Mouse (Mus musculus) MEL (cell line): ENCODE measurements around the gene Mnd1. TPM values are rescaled to one million over a fixed set of nuclear protein-coding genes. Genes with fewer than 3 reads are reported as not detected.

Source experiments
- DNase-seq: peaks from one replicate; pipeline ENCODE4 v3.0.0; 2011; ENCODE audit warnings: low read depth, low spot score
- H3K27ac ChIP-seq: 2 replicates; pipeline ENCODE4 v1.5.1; 2012; ENCODE audit warnings: low read depth, mild to moderate bottlenecking, control low read depth, low read length, moderate library complexity; ENCODE audit not compliant: control insufficient read depth
- H3K27me3 ChIP-seq, 2 experiments: fragments of 150-350 bp in 1 of 2; sonication (generic) in 1 of 2; 2 replicates each; pipeline ENCODE4 v1.6.1; 2012; ENCODE audit warnings: low read length in 2 of 2, mild to moderate bottlenecking in 2 of 2, improper control_type of control experiment in 1 of 2, moderate library complexity in 1 of 2; ENCODE audit not compliant: insufficient read depth in 2 of 2, control insufficient read depth in 1 of 2
- H3K36me3 ChIP-seq, 2 experiments: 2 replicates each; pipeline ENCODE4 v1.6.1; 2012 to 2014; ENCODE audit warnings: low read length in 2 of 2, improper control_type of control experiment in 1 of 2, inconsistent platforms in 1 of 2, mild to moderate bottlenecking in 1 of 2; ENCODE audit not compliant: insufficient read depth in 2 of 2, control insufficient read depth in 1 of 2
- H3K4me1 ChIP-seq, 2 experiments: fragments of 150-350 bp in 1 of 2; sonication (generic) in 1 of 2; 2 replicates each; pipeline ENCODE4 v1.6.1; 2012; ENCODE audit warnings: low read length in 2 of 2, improper control_type of control experiment in 1 of 2, mild to moderate bottlenecking in 1 of 2; ENCODE audit not compliant: insufficient read depth in 2 of 2, control insufficient read depth in 1 of 2
- H3K4me3 ChIP-seq, 2 experiments: fragments of 150-350 bp in 1 of 2; sonication (generic) in 1 of 2; 2 replicates each; pipeline ENCODE4 v1.5.1; 2012; ENCODE audit warnings: low read depth in 2 of 2, low read length in 2 of 2, mild to moderate bottlenecking in 2 of 2, moderate library complexity in 2 of 2, control low read depth in 1 of 2, improper control_type of control experiment in 1 of 2; ENCODE audit not compliant: control insufficient read depth in 1 of 2, insufficient read depth in 1 of 2
- H3K79me2 ChIP-seq: 2 replicates; pipeline ENCODE4 v1.6.1; 2012; ENCODE audit warnings: mild to moderate bottlenecking, low read length, moderate library complexity; ENCODE audit not compliant: control insufficient read depth, poor library complexity, insufficient read depth
- H3K9ac ChIP-seq: 2 replicates; pipeline ENCODE4 v1.6.1; 2012; ENCODE audit warnings: low read depth, mild to moderate bottlenecking, control low read depth, low read length, moderate library complexity; ENCODE audit not compliant: control insufficient read depth, poor library complexity, severe bottlenecking
- H3K9me3 ChIP-seq: fragments of 150-350 bp; sonication (generic); replicated peaks from 2 replicates; pipeline ENCODE4 v1.6.1; 2012; ENCODE audit warnings: mild to moderate bottlenecking, low read length, improper control_type of control experiment, moderate library complexity; ENCODE audit not compliant: insufficient read depth
- BHLHE40 ChIP-seq: IDR thresholded peaks from 2 replicates; pipeline ENCODE4 v1.6.1; 2012; ENCODE audit warnings: low read depth, mild to moderate bottlenecking, inconsistent platforms, low read length, improper control_type of control experiment, borderline replicate concordance
- CHD1 ChIP-seq: IDR thresholded peaks from 2 replicates; pipeline ENCODE4 v1.6.1; 2012; ENCODE audit warnings: low read depth, mild to moderate bottlenecking, inconsistent platforms, low read length, improper control_type of control experiment
- CTCF ChIP-seq, 3 experiments: IDR thresholded peaks in 2 of 3; conservative IDR thresholded peaks in 1 of 3; 2 replicates each; pipeline ENCODE4 v1.5.1; 2011 to 2012; ENCODE audit warnings: low read length in 3 of 3, low read depth in 2 of 3, mild to moderate bottlenecking in 2 of 3, improper control_type of control experiment in 1 of 3, inconsistent platforms in 1 of 3, mixed read lengths in 1 of 3, moderate library complexity in 1 of 3; ENCODE audit not compliant: control insufficient read depth in 1 of 3, insufficient read depth in 1 of 3, poor library complexity in 1 of 3, severe bottlenecking in 1 of 3
- E2F4 ChIP-seq: IDR thresholded peaks from 2 replicates; pipeline ENCODE4 v1.6.1; 2011; ENCODE audit warnings: low read depth, low read length, improper control_type of control experiment, borderline replicate concordance
- EP300 ChIP-seq, 2 experiments: IDR thresholded peaks; 2 replicates each; pipeline ENCODE4 v1.6.1; 2011; ENCODE audit warnings: improper control_type of control experiment in 2 of 2, low read length in 2 of 2, low read depth in 1 of 2, mild to moderate bottlenecking in 1 of 2
- ETS1 ChIP-seq: IDR thresholded peaks from 2 replicates; pipeline ENCODE4 v1.6.1; 2012; ENCODE audit warnings: low read depth, mild to moderate bottlenecking, inconsistent platforms, low read length, improper control_type of control experiment, moderate library complexity
- GABPA ChIP-seq: IDR thresholded peaks from 2 replicates; pipeline ENCODE4 v1.6.1; 2012; ENCODE audit warnings: low read depth, mild to moderate bottlenecking, inconsistent platforms, low read length, improper control_type of control experiment, moderate library complexity
- HCFC1 ChIP-seq: IDR thresholded peaks from 2 replicates; pipeline ENCODE4 v1.6.1; 2012; ENCODE audit warnings: low read depth, mild to moderate bottlenecking, inconsistent platforms, low read length, improper control_type of control experiment, moderate library complexity
- MAFK ChIP-seq: IDR thresholded peaks from 2 replicates; pipeline ENCODE4 v1.6.1; 2011; ENCODE audit warnings: low read depth, mild to moderate bottlenecking, low read length, improper control_type of control experiment, borderline replicate concordance
- MAX ChIP-seq: IDR thresholded peaks from 2 replicates; pipeline ENCODE4 v1.6.1; 2011; ENCODE audit warnings: low read length, improper control_type of control experiment
- MAZ ChIP-seq: IDR thresholded peaks from 2 replicates; pipeline ENCODE4 v1.6.1; 2012; ENCODE audit warnings: low read depth, mild to moderate bottlenecking, inconsistent platforms, low read length, improper control_type of control experiment
- MXI1 ChIP-seq: IDR thresholded peaks from 2 replicates; pipeline ENCODE4 v1.6.1; 2011; ENCODE audit warnings: mild to moderate bottlenecking, low read depth, low read length, improper control_type of control experiment
- MYB ChIP-seq: IDR thresholded peaks from 2 replicates; pipeline ENCODE4 v1.6.1; 2011; ENCODE audit warnings: mild to moderate bottlenecking, low read depth, low read length, improper control_type of control experiment
- MYC ChIP-seq: IDR thresholded peaks from 2 replicates; pipeline ENCODE4 v1.6.1; 2011; ENCODE audit warnings: low read depth, mild to moderate bottlenecking, low read length, improper control_type of control experiment, moderate library complexity
- POLR2A ChIP-seq, 2 experiments: IDR thresholded peaks; 2 replicates each; pipeline ENCODE4 v1.6.1; 2011 to 2012; ENCODE audit warnings: low read length in 2 of 2, mild to moderate bottlenecking in 2 of 2, control low read depth in 1 of 2, improper control_type of control experiment in 1 of 2, low read depth in 1 of 2, moderate library complexity in 1 of 2; ENCODE audit not compliant: control insufficient read depth in 1 of 2, insufficient read depth in 1 of 2, poor library complexity in 1 of 2
- POLR2AphosphoS2 ChIP-seq: IDR thresholded peaks from 2 replicates; pipeline ENCODE4 v1.6.1; 2011; ENCODE audit warnings: low read length, improper control_type of control experiment
- RAD21 ChIP-seq: IDR thresholded peaks from 2 replicates; pipeline ENCODE4 v1.6.1; 2011; ENCODE audit warnings: mild to moderate bottlenecking, low read depth, low read length, improper control_type of control experiment
- TAL1 ChIP-seq: IDR thresholded peaks from 2 replicates; pipeline ENCODE4 v1.6.1; 2012; ENCODE audit warnings: mild to moderate bottlenecking, inconsistent platforms, low read length, moderate library complexity, mixed read lengths
- TBP ChIP-seq: IDR thresholded peaks from 2 replicates; pipeline ENCODE4 v1.8.0; 2011; ENCODE audit warnings: low read depth, low read length, improper control_type of control experiment
- USF1 ChIP-seq: IDR thresholded peaks from 2 replicates; pipeline ENCODE4 v1.6.1; 2014; ENCODE audit warnings: low read depth, mild to moderate bottlenecking, inconsistent platforms, low read length, improper control_type of control experiment, moderate library complexity
- USF2 ChIP-seq, 2 experiments: IDR thresholded peaks; 2 replicates each; pipeline ENCODE4 v1.6.1; 2011 to 2012; ENCODE audit warnings: improper control_type of control experiment in 2 of 2, low read length in 2 of 2, borderline replicate concordance in 1 of 2, inconsistent platforms in 1 of 2, low read depth in 1 of 2, mild to moderate bottlenecking in 1 of 2; ENCODE audit not compliant: insufficient read depth in 1 of 2
- ZC3H11A ChIP-seq: IDR thresholded peaks from 2 replicates; pipeline ENCODE4 v1.6.1; 2012; ENCODE audit warnings: low read depth, mild to moderate bottlenecking, inconsistent platforms, low read length, improper control_type of control experiment
- ZNF384 ChIP-seq: IDR thresholded peaks from 2 replicates; pipeline ENCODE4 v1.6.1; 2012; ENCODE audit warnings: low read depth, mild to moderate bottlenecking, inconsistent platforms, low read length, improper control_type of control experiment
- polyA plus RNA-seq, 2 experiments: library from polyadenylated mRNA; stranded (reverse) in 1 of 2; unstranded in 1 of 2; fragments of >175 nt in 1 of 2; fragments of >200 nt in 1 of 2; gene quantifications; 2 replicates each; pipeline versions ENCODE4 v1.2.1 to v1.2.4; 2012; ENCODE audit warnings: low replicate concordance in 2 of 2, low read depth in 1 of 2; ENCODE audit not compliant: insufficient read length in 2 of 2, insufficient read depth in 1 of 2, missing spikeins in 1 of 2
- total RNA-seq: library from RNA; depleted of rRNA; stranded (reverse); fragments of 300-350 nt; gene quantifications from 2 replicates; pipeline ENCODE4 v1.2.3, GENCODE M21; 2012

The Mnd1 gene
- total and polyA plus RNA-seq, 3 experiments: 11.0 to 11.2 TPM; not detected in 1

DNA sequence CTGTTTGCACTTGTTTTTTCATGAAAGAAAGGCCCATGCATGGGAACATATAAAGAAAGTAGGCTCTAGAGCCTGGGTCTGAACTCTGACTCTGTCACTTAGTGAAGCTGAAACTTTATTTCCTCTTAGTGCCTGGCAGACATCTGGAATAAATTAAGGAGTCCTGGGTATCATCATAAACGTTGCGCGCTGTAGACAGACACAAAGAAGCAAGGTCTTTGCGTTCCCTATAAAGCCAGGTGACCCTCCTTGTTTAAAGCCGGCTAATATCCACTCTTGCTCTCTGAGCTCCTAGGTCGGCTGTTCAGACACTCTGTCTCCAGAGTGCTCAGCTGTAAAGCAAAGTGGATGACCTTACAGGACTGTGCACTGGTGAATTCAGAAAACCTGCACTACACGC is 14.6 kb downstream of the Mnd1 start:
- Histone ChIP-seq H3K79me2 (no peaks in the 10 kb centered on the region), H3K4me3 (no peak overlapping the region), H3K9ac (no peak overlapping the region), H3K4me1 (no peaks in the 10 kb centered on the region), H3K9me3 (no peaks in the 10 kb centered on the region), H3K27me3 (no peaks in the 10 kb centered on the region), H3K36me3 (no peaks in the 10 kb centered on the region; a peak in 1 of 4 replicates), H3K27ac (no peak overlapping the region)
- TF ChIP-seq MAFK (no peak), USF1 (no peak), MAZ (no peak), EP300 (IDR thresholded peaks at IDR 0.05; ENCODE audit: low read depth in 1 of 2, low read length in 2 of 2) (no peak), CHD1 (no peak), ZNF384 (no peak), TBP (no peak), POLR2A (IDR thresholded peaks at IDR 0.05; ENCODE audit: control insufficient read depth in 1 of 2, insufficient read depth in 1 of 2, low read depth in 1 of 2, low read length in 2 of 2, poor library complexity in 1 of 2) (no peak), RAD21 (no peak), USF2 (IDR thresholded peaks at IDR 0.05; ENCODE audit: borderline replicate concordance in 1 of 2, insufficient read depth in 1 of 2, low read depth in 1 of 2, low read length in 2 of 2) (no peak)
- no peak for DNase-seq

- no peak for DNase-seq
- H3K27ac ChIP-seq: no peak overlapping the region
- H3K4me3 ChIP-seq: no peak overlapping the region
- H3K27me3 ChIP-seq: no peaks in the 10 kb centered on the region
- H3K79me2 ChIP-seq: no peaks in the 10 kb centered on the region
- no peaks in the 10 kb centered on the region; a peak in 1 of 4 replicates for H3K36me3 ChIP-seq
- H3K9ac ChIP-seq: no peak overlapping the region
- H3K4me1 ChIP-seq: no peaks in the 10 kb centered on the region
- TF ChIP-seq MXI1 (no peak), MYB (no peak), POLR2A (IDR thresholded peaks at IDR 0.05; ENCODE audit: control insufficient read depth in 1 of 2, insufficient read depth in 1 of 2, low read depth in 1 of 2, low read length in 2 of 2, poor library complexity in 1 of 2) (no peak), TBP (no peak), BHLHE40 (no peak), HCFC1 (no peak), CTCF (IDR thresholded peaks at IDR 0.05 in 2 of 3, conservative IDR thresholded peaks at IDR 0.05 in 1 of 3; ENCODE audit: control insufficient read depth in 1 of 3, insufficient read depth in 1 of 3, low read depth in 2 of 3, low read length in 3 of 3, poor library complexity in 1 of 3, severe bottlenecking in 1 of 3) (no peak), MYC (no peak), TAL1 (no peak), POLR2AphosphoS2 (no peak), USF1 (no peak), ETS1 (no peak), MAX (no peak), ZC3H11A (no peak), MAFK (no peak), E2F4 (no peak), MAZ (no peak), GABPA (no peak)
- no peaks in the 10 kb centered on the region for H3K9me3 ChIP-seq
Observed at GRCm38 (mm10) chr3:84136509-84136908, 19.1 kb downstream of the Mnd1 start.
